Mouse (Mus musculus): Measurements from ENCODE around the gene Efcab3.
"Not testable (repeated sequence)": the region's sequence is repeated elsewhere in the genome, so short reads cannot be mapped to it uniquely, and the experiment has no call there.

Gene Efcab3

GRCm38 (mm10) chr11:105063292-105063691, at the start of gene Efcab3:
TSS of gene Efcab3 (plus strand) at chr11:105063592.
- no peak for DNase-seq

DNA sequence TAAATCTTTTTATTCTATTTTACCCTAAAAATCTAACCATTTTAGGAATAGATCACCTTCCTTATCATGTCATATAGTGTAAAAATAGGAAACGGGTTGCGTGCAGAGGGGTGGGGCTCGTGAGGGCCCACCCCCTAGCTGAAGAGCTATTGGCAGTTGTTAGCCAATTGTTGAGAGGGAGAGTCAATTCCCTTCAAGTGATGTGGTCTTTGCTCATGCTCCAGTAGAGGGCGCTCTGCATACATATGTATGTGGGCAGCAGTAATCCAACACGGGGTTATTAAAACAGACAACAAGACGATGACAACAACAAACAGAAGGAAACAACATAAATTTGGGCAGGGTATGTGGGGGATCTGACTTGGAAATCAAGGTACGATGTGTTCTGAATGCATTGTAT, 42.3 kb upstream of the Efcab3 start:
- DNase-seq = peak; percentile 1

DNA sequence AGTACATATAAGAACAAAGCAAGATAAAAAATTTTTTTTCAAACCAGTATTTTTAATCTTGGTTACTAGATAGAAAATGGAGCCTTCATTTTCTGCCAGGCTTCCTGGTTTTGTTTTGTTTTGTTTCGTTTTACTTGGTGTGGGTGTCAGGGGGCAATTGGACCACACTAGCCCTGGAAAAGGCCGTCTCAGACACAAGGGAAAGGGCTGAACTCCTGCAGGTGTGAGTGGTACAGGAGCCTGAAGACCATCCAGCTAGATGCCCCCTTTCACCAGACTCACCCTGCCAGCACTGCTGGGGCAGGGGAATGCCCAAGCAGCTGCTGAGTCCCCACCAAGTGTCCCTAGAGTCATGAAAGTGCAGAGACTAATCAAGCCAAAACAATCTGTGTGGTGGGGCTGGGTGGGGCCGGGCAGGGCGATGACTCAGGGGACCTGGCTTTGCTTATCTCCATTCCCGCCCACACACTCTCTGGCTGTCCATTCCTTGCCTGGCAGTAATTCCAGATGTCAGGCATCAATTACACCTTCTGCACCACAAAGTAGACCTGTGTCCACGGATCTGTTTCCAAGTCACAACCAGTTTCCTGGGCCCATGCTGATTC, 34.5 kb upstream of the Efcab3 start:
- DNase-seq = no peak

DNA sequence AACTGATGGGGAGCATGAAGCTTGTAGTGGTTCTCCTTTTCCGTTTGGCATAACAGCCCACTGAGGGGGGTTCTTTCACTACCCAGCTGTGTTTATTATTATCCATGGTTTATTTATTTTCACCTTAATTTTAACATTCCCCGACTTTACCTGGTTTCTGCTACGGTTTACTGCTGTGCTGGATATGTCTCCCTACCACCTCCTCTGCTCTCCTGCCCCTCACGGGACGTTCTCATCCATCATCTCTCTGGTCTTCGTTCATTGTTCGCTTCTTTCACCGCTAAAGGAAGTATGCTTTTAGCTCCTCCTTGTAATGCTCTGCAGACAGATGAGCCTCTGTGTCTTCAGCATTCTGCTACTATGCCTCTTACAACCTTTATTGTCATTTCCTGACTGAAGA, 33.9 kb upstream of the Efcab3 start:
- no peak for DNase-seq

GRCm38 (mm10) chr11:105030229-105030628, 33.2 kb upstream of the Efcab3 start:
- no peak for DNase-seq

DNA sequence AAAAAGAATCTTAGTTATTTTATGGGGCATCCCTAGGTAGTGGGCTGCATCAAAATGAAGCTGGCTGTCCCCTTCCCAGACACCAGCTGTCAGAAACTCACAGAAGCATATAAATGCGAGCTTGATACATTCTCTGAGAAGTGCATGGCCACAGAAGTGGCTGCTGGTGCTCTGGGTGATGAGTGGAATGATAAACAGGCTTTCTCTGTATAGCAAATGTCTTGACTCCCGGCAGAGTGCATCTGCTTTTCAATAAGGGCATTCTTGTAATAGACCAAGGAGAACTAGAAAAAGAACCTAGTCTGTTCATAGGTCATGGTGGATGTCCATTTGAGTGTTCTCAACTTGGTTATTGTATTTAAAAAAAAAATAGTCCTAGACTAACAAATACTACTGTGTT, 32.3 kb upstream of the Efcab3 start:
- no peak for DNase-seq

DNA sequence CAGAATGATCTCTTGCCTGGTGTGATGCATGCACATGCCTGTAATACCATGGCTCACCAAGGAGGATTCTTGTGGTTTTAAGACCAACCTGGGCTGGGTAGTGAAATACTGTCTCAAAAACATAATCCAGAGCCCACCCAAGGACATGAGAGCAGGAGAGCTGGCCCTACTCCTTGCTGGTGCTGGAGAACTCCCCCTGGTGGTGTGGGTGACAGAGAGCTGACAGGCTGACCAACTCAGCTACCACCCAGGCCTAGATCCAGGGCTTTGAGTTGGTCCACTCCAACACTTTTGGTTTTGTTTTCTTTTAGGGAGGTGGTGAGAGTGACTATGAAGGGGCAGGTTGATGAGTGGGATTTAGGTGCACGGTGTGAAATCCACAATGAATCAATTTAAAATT, 28.3 kb upstream of the Efcab3 start:
- no peak for DNase-seq

GRCm38 (mm10) chr11:105112448-105112847, 49.1 kb downstream of the Efcab3 start:
- DNase-seq = not testable (repeated sequence)

- DNase-seq = no peak
Observed at GRCm38 (mm10) chr11:105117814-105118213, 54.4 kb downstream of the Efcab3 start.

GRCm38 (mm10) chr11:105120551-105121061, 57.2 kb downstream of the Efcab3 start:
- no peak for DNase-seq

- not testable (repeated sequence) for DNase-seq
Observed at GRCm38 (mm10) chr11:105121792-105122191, 58.4 kb downstream of the Efcab3 start.

- no peak for DNase-seq
Observed at GRCm38 (mm10) chr11:105123986-105124385, 60.6 kb downstream of the Efcab3 start.

DNA sequence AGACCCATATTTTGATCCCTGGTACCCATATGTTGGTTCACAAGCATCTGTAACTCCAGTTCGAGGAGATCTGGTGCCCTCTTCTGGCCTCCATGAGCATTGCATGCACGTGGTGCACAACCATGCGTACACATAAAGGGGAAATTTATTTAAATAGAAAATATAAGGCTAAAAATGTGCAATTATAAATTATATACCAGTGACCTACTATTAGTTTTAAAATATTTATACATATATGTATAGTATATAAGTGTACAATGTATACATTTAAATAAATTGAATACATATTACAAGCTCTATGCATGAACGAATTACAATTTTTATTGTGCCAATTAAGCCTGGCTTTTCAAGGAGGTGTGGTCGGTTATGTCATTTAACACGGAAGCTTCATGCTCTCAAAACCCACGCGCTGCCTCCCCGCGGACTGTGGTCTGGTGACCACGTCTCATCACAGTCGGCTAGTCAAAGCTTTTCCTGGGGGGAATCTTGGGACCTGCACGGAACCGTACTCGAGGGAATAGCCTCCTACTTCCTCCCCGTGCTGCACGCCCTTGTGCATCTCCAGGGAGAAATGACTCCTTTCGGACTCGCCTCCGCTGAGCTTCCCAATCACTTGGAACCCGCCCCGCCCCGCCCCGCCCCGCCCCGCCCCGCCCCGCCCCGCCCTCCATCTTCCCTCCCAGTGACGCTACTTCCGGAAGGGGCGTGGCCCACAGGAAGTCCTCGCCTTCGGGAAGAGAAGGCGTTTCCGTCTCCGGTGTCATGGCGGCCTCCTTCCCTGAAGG, 62.5 kb downstream of the Efcab3 start, which contains the start of gene Mettl2:
Gene Mettl2, plus strand, starts transcription at position 691 of the 785 bp plus-strand sequence.
- DNase-seq = peak; percentile 72

DNA sequence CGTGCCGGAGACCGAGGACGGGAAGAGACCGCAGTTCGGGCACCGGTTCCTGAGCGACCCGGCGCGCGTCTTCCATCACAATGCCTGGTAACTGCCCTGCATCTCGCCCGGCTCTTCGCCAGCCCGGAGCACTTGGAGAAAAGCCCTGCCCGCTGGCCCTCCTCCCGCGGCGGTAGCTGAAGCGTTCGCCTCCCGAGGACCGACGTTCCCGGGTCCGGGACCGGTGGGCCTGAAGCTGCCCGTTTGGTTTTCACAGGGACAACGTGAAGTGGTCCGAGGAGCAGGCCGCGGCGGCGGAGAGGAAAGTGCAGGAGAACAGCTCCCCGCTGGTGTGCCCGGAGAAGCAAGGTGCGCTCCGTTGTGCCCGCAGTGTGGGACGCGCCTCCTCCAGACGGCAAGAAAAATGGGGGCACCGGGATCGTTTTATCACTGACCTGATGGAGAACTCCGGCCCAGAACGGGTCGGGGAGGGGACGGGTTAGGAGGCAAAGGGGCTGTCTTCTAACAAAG, 63.2 kb downstream of the Efcab3 start:
- DNase-seq = no peak

GRCm38 (mm10) chr11:105135692-105136091, 72.3 kb downstream of the Efcab3 start:
- DNase-seq = no peak

DNA sequence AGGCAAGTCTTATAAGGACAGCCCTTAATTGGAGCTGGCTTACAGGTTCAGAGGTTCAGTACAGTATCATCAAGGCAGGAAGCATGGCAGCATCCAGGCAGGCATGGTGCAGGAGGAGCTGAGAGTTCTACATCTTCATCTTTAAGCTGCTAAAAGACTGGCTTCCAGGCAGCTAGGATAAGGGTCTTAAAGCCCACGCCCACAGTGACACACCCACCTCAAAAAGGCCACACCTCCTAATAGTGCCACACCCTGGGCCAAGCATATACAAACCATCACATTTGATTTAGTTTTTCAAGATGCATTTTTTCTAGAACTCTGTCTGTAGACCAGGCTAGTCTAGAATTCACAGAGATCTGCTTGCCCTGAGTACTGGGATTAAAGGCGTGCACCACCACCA, 73.9 kb downstream of the Efcab3 start:
- not testable (repeated sequence) for DNase-seq

DNA sequence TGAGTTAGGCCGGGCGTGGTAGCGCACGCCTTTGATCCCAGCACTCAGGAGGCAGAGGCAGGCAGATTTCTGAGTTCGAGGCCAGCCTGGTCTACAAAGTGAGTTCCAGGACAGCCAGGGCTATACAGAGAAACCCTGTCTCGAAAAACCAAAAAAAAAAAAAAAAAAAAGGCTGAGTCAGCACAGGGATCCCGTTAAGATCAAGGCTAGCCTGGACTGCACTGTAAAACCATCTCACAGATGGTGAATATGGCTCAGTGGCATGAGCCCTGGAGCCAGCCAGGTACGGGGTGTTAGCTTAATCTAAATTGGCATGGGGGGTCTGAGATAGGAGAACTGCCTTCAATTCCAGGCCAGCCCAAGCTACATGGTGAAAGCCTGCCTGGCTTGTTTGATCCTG, 77.1 kb downstream of the Efcab3 start:
- DNase-seq = not testable (repeated sequence)

DNA sequence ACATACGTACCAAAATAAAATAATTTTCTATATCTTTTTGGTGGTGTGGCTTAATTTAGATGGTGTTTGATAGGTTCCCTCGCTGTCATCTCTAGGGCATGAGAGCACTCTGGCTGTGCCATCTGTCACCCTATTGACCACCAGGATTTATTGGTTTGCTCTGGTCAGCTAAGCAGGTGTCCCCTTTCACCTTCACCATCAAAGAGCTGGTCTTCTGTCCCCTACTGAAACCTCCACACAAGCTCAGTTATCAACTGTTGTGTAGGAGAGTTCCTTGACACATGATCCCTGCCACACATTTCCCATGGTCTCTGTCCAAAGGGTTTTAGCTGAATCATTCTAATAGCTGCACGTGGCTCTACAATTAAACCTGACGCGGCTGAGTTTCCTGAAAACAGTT, 77.7 kb downstream of the Efcab3 start:
- no peak for DNase-seq

DNA sequence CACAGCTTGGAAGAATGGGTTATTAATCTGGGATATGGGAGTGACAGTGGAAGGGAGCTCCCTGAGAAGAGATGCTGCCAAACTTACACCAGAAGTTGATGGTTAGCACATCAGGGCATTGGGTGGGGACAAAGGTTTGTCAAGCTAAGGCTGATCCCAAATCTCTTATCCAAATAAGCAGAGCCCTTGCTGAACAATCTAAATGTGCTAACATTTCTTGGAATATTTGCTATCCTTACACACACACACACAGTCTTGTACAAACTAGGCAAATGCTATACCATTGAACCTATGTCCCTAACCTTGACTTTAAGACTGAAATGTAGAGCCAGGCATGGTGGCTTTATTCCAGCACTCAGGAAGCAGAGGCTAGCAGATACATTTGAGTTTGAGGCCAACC, 80.2 kb downstream of the Efcab3 start:
- DNase-seq = no peak

DNA sequence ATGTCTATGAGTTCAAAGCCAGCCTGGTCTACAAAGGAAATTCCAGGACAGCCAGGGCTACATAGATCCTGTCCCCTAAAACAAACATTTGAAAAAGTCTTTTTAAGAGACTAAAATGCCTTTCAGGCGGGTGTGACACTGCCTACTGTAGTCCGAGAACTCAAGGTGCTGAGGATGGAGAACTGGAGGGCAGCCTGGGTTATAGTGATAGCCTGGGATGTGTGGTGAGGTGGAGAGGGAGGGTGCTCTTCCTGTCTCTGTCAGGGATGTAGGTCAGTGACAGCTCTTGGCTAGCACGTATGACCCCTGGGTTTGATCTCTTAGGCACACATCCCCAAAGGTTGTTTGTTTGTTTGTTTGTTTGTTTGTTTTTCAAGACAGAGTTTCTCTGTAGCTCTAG, 80.7 kb downstream of the Efcab3 start:
- DNase-seq = no peak

DNA sequence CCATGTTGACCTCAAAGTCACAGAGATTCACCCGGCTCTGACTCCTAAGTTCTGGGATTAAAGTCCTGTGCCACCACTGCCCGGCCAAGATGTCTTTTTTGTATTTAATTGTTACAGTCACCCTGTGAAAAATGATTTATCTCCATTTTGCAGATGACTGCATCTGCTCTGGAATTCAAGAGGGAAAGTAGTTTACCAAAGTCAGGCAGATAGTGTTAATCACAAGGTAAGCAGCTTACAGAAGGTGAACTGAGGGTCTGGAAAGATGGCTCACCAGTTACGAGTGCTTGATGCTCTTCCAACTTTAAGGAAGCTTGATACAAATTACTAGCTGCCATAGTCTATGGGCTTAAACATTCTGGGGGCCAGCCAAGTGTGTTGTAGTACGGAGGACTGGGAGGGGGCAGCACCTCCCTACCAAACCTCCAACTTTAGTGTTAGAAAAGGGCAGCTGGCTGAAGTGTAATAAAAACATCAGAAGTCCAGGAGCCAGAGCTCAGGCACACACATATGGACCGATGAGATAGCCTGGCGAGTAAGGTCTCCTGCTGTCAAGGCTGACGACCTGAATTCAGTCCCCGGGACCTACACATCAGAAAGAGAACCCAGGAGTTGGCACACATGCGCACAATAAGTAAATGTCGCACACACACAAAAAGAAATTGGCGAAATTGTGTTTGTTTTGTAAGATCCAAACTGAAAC, 81.3 kb downstream of the Efcab3 start:
- DNase-seq = no peak

DNA sequence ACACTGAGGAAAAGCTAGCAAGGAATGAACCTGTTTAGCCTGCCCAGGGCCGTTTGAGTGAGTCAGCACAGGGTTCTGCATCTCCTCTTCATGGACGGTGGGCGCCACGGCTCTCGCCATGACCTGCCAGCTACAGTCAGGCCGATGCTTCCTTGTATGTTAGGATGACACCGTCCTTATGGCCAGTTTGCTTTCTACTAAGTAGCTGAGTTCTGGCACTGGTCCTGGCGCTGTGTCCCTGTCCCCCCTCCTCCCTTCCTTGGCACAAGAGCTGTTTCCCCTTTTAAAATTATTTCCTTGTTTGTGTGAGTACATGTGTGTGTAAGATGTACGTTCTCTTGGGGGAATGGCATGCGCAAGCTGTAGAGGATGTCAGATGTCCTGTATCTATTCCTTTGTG, 81.8 kb downstream of the Efcab3 start:
- DNase-seq = no peak

DNA sequence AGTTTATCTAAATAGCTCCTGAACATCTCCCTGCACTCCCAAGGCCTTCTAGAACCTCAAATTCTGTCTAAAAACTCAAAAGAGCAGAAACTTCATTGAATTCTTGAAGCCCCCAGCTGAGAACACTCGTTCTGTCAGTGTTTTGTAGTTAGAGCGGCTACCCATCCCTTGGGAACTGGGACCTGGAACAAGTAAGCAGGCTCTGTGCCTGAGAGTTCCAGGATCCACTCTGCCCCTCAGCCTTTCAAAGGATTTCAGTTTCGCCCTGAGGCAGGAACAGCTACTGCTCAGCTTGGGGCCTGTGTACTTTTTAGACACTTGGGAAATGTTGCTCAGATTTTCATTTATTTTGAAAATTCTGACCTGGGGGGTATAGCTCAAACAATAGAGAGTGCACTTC, 83.2 kb downstream of the Efcab3 start, which contains the start of gene Gm10842:
Gene Gm10842, plus strand, starts transcription at position 301 of the 400 bp plus-strand sequence.
- DNase-seq = no peak

All from cerebellum, adult 11 months (tissue).